Mouse (Mus musculus): ENCODE measurements around the gene Kifc3. TPM values are rescaled to one million over a fixed set of nuclear protein-coding genes. Genes with fewer than 3 reads are reported as not detected.

Kifc3 gene
- polyA plus RNA-seq, 1 experiment from 2014 or later: 10.6 TPM

DNA sequence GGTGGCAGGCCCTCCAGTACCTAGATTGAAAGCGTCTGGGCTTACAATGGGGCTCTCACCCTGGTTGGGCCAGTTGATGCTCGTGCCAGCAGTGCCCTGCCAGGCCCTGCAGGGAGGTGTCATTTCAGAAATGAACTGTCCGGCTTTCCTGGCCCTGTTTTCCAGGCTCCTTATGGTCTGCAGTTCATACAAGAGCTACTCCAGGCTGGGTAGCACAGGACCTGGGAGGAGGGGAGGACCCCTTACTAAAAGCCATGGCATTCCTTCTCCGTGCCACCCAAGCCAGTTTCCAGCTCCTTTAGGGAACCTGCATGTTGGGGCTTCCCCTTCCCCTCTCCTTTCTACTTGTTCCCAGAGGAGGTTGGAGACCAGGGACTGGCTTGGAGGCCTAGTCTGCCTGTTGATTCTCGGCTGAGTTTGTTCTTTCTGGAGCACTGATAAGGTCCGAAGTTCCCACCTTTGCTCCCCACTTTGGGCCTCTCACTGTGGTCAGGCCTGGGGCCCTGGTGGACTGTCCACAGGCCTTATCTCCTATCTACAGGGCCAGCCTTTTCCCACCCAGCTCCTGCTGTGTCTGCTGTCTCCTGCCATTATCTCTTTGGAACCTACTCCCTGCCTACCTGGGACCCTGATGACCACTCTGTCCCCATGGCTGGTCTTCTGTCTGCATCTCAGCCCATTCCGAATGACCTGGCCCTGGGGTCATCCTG lies 117.0 kb downstream of the Kifc3 start:
- no peaks in the 10 kb centered on the region for H3K9me3 ChIP-seq
- peaks cover 9% of the 10 kb centered on the region for H3K4me1 ChIP-seq
- ATAC-seq (ENCODE audit: insufficient number of reproducible peaks, insufficient read depth, low FRiP score, low TSS enrichment, low read depth): no peak
- WGBS: 92% methylated on average over 7 of the region's 7 CpGs
- H3K27ac ChIP-seq: no peak overlapping the region
- no peak overlapping the region for H3K4me2 ChIP-seq
- peaks cover 57% of the 10 kb centered on the region for H3K36me3 ChIP-seq
- H3K9ac ChIP-seq: no peak overlapping the region
- H3K27me3 ChIP-seq: no peaks in the 10 kb centered on the region
- H3K4me3 ChIP-seq: no peak overlapping the region

DNA sequence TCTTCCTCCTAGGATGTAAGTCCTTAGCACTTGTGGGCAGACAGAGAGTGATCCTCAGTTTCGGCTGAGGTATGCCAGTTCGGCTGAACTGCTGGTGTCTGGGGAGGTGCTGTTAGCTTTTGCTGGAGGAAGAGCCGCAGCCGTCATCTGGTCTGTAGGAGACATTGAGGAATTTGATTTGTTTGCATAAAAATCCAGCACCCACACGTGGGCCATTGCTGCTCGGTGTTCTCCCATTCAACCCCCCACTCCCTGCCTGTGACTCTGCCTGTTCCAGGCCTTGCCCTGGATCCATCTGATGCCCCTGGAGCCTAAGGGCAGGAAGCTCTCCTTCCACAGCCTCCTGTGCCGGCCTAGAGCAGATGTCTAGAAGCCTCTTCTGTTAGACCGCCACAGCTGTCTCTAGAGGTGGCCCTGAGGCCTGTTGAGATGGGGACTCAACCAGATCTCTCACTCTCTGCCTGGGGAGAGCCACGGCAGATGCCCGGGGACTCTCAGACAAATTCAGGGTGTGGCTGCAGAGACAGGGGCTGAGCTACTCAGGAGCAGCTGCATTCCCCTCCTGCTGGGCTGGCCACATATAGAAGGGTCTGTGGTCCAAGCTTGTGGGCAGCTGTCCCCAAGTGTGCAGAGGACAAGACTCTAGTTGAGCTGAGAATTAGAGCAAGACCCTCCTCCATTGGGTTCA lies 117.7 kb downstream of the Kifc3 start:
- Histone ChIP-seq H3K27ac (no peak overlapping the region), H3K4me2 (no peak overlapping the region), H3K27me3 (no peaks in the 10 kb centered on the region), H3K9me3 (no peaks in the 10 kb centered on the region), H3K4me1 (peaks cover 9% of the 10 kb centered on the region), H3K36me3 (peaks cover 50% of the 10 kb centered on the region), H3K9ac (no peak overlapping the region), H3K4me3 (no peak overlapping the region)
- ATAC-seq (ENCODE audit: insufficient number of reproducible peaks, insufficient read depth, low FRiP score, low TSS enrichment, low read depth): no peak
- 76% methylated on average over 10 of the region's 10 CpGs for WGBS

DNA sequence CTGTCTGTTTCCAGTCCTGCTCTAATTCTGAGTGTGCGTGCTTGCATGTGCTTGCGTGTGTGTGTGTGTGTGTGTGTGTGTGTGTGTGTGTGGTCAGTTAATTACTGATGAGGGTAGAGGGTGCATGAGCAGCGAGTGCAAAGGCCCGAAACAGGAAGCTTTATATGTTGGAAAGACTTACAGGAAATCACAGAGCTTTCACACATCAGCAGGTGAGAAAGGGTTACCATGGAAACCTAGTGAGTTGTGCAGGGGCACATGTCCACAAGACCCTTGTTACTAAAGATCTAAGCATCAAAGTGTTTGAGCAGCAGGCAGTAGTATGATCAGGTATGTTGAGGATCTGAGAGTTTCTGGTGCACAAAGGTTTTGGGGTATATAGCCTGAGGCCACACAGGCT lies 118.4 kb downstream of the Kifc3 start:
- no peak overlapping the region for H3K9ac ChIP-seq
- H3K4me1 ChIP-seq: peaks cover 9% of the 10 kb centered on the region
- no peaks in the 10 kb centered on the region for H3K27me3 ChIP-seq
- no peak for ATAC-seq (ENCODE audit: insufficient number of reproducible peaks, insufficient read depth, low FRiP score, low TSS enrichment, low read depth)
- H3K27ac ChIP-seq: no peak overlapping the region
- H3K36me3 ChIP-seq: peaks cover 46% of the 10 kb centered on the region
- 86% methylated on average over 4 of the region's 4 CpGs for WGBS
- no peaks in the 10 kb centered on the region for H3K9me3 ChIP-seq
- no peak overlapping the region for H3K4me3 ChIP-seq
- H3K4me2 ChIP-seq: no peak overlapping the region

DNA sequence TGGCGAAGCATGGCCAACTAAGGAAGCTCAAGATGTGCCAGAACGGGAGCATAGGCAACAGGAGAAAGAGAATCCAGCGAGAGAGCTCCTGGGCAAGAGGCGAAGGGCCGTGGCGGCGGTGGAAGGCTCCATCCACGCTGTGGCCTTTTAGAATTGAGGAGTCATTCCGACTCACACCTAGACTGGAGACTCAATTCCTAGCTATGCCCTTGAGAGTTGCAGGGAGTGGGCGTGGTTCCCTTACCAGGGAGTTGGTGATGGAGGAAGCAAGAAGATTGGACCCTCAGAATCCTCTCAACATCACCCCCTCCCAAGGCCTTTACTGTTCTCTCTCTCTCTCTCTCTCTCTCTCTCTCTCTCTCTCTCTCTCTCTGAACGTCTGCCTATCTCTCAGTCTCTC lies 121.0 kb downstream of the Kifc3 start:
- Histone ChIP-seq H3K27ac (peak overlapping the region; percentile 67), H3K4me2 (peak overlapping the region; percentile 92), H3K4me3 (peak overlapping the region; percentile 83), H3K9ac (peak overlapping the region; percentile 80), H3K27me3 (peaks cover 4% of the 10 kb centered on the region; the same call in 1 of the 2 replicates), H3K9me3 (no peaks in the 10 kb centered on the region), H3K36me3 (peaks cover 24% of the 10 kb centered on the region), H3K4me1 (peaks cover 9% of the 10 kb centered on the region)
- 8% methylated on average over 11 of the region's 11 CpGs for whole genome bisulfite sequencing
- no peak for ATAC-seq (ENCODE audit: insufficient number of reproducible peaks, insufficient read depth, low FRiP score, low TSS enrichment, low read depth)

DNA sequence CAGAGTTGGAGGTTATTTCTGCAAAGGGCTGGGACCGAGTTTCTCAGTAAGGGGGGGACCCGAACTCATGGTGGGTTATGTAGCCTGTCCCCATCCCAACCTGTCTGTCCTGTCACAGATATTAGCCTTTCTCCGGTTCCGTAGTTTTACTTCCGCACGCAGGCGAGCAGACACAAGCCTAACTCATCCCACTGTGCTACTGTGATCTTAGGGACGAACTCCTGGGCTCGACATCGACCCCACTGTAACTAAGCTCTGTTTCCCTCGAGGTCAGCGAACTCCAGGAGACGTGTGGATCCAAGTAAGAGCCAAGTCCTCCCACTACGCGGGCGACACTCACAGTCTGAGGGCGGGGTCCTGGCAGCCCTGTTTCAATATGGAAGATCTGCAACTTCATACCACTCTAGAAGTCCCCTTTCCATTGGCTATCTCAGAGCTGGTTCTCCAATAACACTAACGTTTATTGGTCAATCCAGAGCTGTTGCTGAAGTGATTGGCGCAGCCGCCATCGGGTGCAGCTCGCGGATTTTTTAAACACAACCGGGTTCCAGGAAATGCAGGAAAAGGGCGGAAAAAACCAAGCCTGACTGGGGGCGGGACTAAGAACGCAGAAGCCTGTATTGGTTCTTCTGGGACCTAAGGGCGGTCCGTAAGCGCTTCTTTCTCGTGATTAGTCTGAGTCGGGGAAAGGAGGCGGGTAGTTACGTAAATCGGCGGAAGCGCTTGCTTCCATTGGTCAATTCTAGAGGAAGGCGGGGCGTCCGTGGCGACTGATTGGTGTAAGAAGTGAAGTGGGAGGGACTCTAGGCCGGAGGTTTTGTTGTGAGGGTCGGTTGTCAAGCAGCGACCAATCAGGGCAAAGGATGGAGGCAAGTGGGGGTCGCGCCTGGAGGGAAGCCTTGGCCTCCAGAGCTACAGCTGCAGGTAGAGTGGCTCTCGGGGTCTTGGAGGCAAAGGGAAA lies 122.0 kb downstream of the Kifc3 start, which contains the start of gene Katnb1:
TSS of gene Katnb1 (plus strand) at position 806 of the 961 bp plus-strand sequence.
- ATAC-seq (ENCODE audit: insufficient number of reproducible peaks, insufficient read depth, low FRiP score, low TSS enrichment, low read depth): peak; percentile 97
- peak within 1 kb of the TSS; percentile 80 for H3K9ac ChIP-seq

DNA sequence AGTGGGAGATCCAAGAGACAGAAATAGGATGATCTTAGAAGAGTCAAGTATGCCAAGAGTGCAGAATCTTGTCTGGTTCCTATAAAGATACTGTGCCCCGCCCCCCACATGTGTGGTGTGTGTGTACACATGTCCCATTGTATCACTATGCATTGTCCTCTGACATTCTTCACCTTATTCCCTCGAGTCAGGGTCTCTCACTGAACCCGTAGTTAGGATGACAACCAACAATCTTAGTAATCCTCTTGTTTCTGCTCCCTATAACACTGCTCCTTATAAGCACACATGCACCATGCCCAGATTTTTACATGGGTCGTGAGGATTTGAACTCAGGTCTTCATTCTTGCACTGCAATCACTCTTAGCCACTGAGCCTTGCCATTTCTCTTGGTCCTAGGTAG lies 123.3 kb downstream of the Kifc3 start:
- H3K9ac ChIP-seq: no peak overlapping the region
- H3K36me3 ChIP-seq: peaks cover 7% of the 10 kb centered on the region; the same call in 1 of the 2 replicates
- H3K4me3 ChIP-seq: no peak overlapping the region
- H3K4me1 ChIP-seq: peaks cover 9% of the 10 kb centered on the region
- WGBS: 84% methylated on average over 4 of the region's 4 CpGs
- H3K27ac ChIP-seq: no peak overlapping the region
- H3K4me2 ChIP-seq: no peak overlapping the region
- ATAC-seq (ENCODE audit: insufficient number of reproducible peaks, insufficient read depth, low FRiP score, low TSS enrichment, low read depth): no peak
- H3K9me3 ChIP-seq: no peaks in the 10 kb centered on the region
- H3K27me3 ChIP-seq: peaks cover 4% of the 10 kb centered on the region; the same call in 1 of the 2 replicates

More for the DNA sequence above, 122.0 kb downstream of the Kifc3 start, which contains the start of gene Katnb1:
- Histone ChIP-seq H3K36me3 (peaks cover 20% of the 10 kb centered on the region), H3K4me3 (peak within 1 kb of the TSS; percentile 83), H3K4me1 (peaks cover 9% of the 10 kb centered on the region), H3K27ac (peak within 1 kb of the TSS; percentile 67), H3K9me3 (no peaks in the 10 kb centered on the region), H3K4me2 (peak within 1 kb of the TSS; percentile 92), H3K27me3 (peaks cover 4% of the 10 kb centered on the region; the same call in 1 of the 2 replicates)
- WGBS: under 1% methylated on average over 47 of the region's 47 CpGs

DNA sequence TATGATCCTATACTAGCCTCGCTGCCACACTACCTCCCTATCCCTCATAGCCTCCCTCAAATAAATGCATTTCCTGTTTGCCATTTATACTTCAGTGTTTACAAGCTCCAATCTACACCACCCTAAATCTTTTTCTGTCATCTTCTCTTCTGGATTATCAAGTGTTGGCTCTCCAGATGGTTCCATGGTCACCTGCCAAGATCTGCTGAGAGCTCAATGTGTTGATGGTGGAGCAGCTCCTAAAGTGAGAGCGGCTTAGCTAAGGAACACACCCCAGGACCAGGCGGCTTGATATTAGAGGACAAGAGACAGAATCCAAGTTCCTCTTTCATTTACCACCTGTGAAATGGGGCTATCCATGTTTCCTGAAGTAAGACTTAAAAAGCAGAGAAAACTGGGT lies 124.6 kb downstream of the Kifc3 start:
- WGBS: 76% methylated on average over 3 of the region's 3 CpGs
- Histone ChIP-seq H3K9me3 (no peaks in the 10 kb centered on the region), H3K9ac (no peak overlapping the region), H3K27ac (no peak overlapping the region), H3K4me2 (no peak overlapping the region), H3K27me3 (peaks cover 4% of the 10 kb centered on the region; the same call in 1 of the 2 replicates), H3K36me3 (no peaks in the 10 kb centered on the region), H3K4me3 (no peak overlapping the region), H3K4me1 (peaks cover 9% of the 10 kb centered on the region)
- no peak for ATAC-seq (ENCODE audit: insufficient number of reproducible peaks, insufficient read depth, low FRiP score, low TSS enrichment, low read depth)

DNA sequence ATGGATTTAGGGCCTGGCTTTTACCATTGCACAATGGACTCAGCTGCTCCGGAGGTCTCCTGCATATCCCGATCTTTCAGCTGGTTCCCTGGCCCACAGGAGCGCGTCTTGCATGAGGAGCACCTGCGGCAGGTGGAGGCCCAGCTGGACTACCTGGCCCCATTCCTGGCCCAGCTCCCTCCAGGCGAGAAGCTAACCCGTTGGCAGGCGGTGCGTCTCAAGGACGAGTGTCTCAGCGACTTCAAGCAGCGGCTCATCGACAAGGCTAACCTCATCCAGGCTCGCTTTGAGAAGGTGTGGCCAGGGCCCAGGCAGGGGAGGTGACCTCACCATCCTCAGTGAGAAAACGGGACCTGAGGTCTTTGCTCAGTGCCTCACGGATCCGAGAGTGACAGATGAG lies 126.5 kb downstream of the Kifc3 start:
- Histone ChIP-seq H3K4me1 (no peaks in the 10 kb centered on the region), H3K4me2 (no peak overlapping the region), H3K36me3 (no peaks in the 10 kb centered on the region), H3K9me3 (no peaks in the 10 kb centered on the region), H3K27me3 (peaks cover 4% of the 10 kb centered on the region; the same call in 1 of the 2 replicates), H3K4me3 (no peak overlapping the region), H3K27ac (no peak overlapping the region), H3K9ac (no peak overlapping the region)
- no peak for ATAC-seq (ENCODE audit: insufficient number of reproducible peaks, insufficient read depth, low FRiP score, low TSS enrichment, low read depth)
- 80% methylated on average over 17 of the region's 17 CpGs for WGBS

DNA sequence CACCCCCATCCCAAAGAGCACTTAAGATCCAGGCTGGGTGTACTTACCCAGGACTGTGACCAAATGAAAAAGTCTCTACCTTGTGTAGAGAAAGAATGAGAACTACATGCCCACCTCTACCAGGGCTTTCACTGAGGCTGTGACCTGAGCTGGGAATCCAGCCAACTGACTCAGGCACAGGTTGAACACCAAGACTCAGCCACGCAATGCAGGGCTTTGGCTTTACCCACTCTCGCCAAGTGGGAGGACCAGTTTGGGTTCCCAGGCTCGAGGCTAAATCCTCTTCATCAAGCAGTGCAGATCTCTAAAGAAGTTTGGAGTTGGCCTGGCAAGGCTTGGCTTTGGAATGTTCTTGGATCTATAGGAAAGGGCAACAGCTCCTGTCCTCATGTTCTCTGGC lies 127.1 kb downstream of the Kifc3 start:
- Histone ChIP-seq H3K9ac (no peak overlapping the region), H3K4me3 (no peak overlapping the region), H3K27ac (no peak overlapping the region), H3K4me1 (no peaks in the 10 kb centered on the region), H3K27me3 (peaks cover 4% of the 10 kb centered on the region; the same call in 1 of the 2 replicates), H3K4me2 (no peak overlapping the region), H3K9me3 (no peaks in the 10 kb centered on the region), H3K36me3 (no peaks in the 10 kb centered on the region)
- 72% methylated on average over 3 of the region's 3 CpGs for WGBS
- ATAC-seq (ENCODE audit: insufficient number of reproducible peaks, insufficient read depth, low FRiP score, low TSS enrichment, low read depth): no peak

DNA sequence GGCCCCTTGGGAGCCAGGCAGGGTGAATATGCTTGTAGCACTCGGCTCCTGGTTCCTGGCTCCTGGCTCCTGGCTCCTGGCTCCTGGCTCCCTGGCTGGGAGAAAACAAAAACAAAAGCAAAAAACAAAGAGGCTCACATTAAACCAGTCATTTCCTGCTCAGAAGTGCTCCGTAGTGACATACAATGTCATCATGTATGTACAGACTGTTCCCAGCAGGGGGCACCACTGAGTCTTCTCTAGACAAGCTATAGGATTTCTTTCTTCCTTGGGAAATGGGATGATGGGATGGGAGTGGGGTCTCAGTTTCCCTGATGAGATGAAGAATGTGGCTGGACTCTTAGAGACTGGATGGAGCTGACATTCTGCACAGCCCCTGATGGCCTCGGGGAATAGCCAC lies 135.0 kb downstream of the Kifc3 start:
- no peaks in the 10 kb centered on the region for H3K9me3 ChIP-seq
- 40% methylated on average over 3 of the region's 3 CpGs for WGBS

DNA sequence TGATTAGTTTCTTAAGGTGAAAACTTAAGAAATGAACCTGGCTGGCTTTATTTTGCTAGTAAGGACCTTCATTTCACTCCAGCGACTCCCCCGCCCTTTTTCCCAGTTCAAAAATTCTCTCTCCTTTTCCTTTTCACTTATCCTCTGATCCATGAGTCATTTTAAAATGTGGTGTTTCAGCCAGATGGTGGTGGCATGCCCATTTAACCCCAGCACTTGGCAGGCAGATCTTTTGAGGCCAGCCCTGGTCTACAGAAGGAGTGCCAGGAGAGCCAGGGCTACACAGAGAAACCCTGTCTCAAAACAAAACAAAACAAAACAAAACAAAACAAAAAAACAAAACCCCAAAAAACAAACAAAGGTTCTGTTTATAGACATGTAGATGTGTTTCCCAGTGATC lies 138.1 kb downstream of the Kifc3 start:
- Histone ChIP-seq H3K27ac (no peak overlapping the region), H3K36me3 (no peaks in the 10 kb centered on the region), H3K4me1 (no peaks in the 10 kb centered on the region), H3K9ac (no peak overlapping the region), H3K9me3 (no peaks in the 10 kb centered on the region), H3K27me3 (no peaks in the 10 kb centered on the region), H3K4me2 (no peak overlapping the region), H3K4me3 (no peak overlapping the region)
- no peak for ATAC-seq (ENCODE audit: insufficient number of reproducible peaks, insufficient read depth, low FRiP score, low TSS enrichment, low read depth)
- WGBS: 87% methylated on average over 2 of the region's 2 CpGs

More for the DNA sequence above, 135.0 kb downstream of the Kifc3 start:
- Histone ChIP-seq H3K4me2 (no peak overlapping the region), H3K36me3 (no peaks in the 10 kb centered on the region), H3K27ac (no peak overlapping the region), H3K9ac (no peak overlapping the region), H3K4me3 (no peak overlapping the region), H3K4me1 (no peaks in the 10 kb centered on the region), H3K27me3 (no peaks in the 10 kb centered on the region)
- ATAC-seq (ENCODE audit: insufficient number of reproducible peaks, insufficient read depth, low FRiP score, low TSS enrichment, low read depth): 0 out of 2 replicates have a peak, but pooled peaks have one; percentile 3
